ENCODE assay signal across 13 mouse cellular contexts in the genomic region with DNA sequence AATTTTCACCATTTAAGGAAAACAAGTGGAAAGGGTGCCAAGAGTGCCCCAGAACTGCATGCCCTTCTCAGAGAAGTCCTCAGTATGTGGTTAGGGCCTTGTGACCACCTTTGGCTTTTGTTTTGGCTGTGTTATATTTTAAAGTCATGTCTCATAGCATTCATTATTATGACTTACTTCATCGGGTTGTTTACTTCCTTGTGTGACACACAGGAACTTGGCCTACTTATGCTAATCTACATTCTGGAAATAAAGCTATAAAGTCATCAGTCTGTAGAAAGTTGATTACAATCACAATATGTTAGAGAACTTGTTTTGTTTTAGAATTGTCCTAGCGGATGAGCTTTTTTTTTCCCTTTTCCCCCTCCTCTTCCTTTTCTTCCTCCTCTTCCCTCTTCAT.
DNase-seq lines count a peak whose midpoint lies in the region; ATAC-seq and TF ChIP-seq lines count a peak whose summit lies in the region.
"Had no signal": no experiment of that assay in that cellular context is flagged by ENCODE, and none has a peak within 500 bp of the region (broad histone marks: within the 10 kb centered on the region; RNA-seq: fewer than 3 reads in every experiment).

No protein-coding gene starts in this region.

- no peak overlapping the region for H3K9ac ChIP-seq in kidney, embryonic 15.5 days
- no peak overlapping the region for H3K9ac ChIP-seq in embryonic facial prominence, embryonic 14.5 days (ENCODE audit: low read depth, low read length)
- peak overlapping the region; percentile 93 for H3K9ac ChIP-seq in hindbrain, embryonic 13.5 days
- peak overlapping the region; percentile 96 for H3K9ac ChIP-seq in midbrain, postnatal 0 days (replicated peaks; ENCODE audit: low read length, poor library complexity, severe bottlenecking)

- DNase-seq in kidney, postnatal 25 days: no peak
- no peak for DNase-seq in embryonic facial prominence, embryonic 14.5 days (ENCODE audit: low spot score)
- no peak for DNase-seq in midbrain, postnatal 0 days (ENCODE audit: low spot score)
- DNase-seq in heart, postnatal 10 days: no peak
- DNase-seq in urinary bladder, adult 2 months (ENCODE audit: low spot score): no peak
- DNase-seq in right cerebral cortex, postnatal 4 days: no peak
- DNase-seq: B cell, adult 2 months; kidney, postnatal 4 days had no signal

- H3K4me1 ChIP-seq in kidney, embryonic 15.5 days: peaks cover 25% of the 10 kb centered on the region
- H3K4me1 ChIP-seq in embryonic facial prominence, embryonic 14.5 days (ENCODE audit: control insufficient read depth, insufficient read depth, low read length): peaks cover 5% of the 10 kb centered on the region; the same call in 1 of the 2 replicates
- peaks cover 23% of the 10 kb centered on the region for H3K4me1 ChIP-seq in hindbrain, embryonic 13.5 days (replicated peaks)
- no peaks in the 10 kb centered on the region for H3K4me1 ChIP-seq in midbrain, postnatal 0 days (ENCODE audit: insufficient read depth, low read length)

- peak overlapping the region; percentile 49; the same call in 1 of the 2 replicates for H3K4me2 ChIP-seq in kidney, embryonic 15.5 days
- H3K4me2 ChIP-seq in embryonic facial prominence, embryonic 14.5 days (ENCODE audit: low read depth, low read length): peak overlapping the region; percentile 41; the same call in 1 of the 2 replicates
- H3K4me2 ChIP-seq in hindbrain, embryonic 13.5 days: peak overlapping the region; percentile 87
- H3K4me2 ChIP-seq in midbrain, postnatal 0 days (ENCODE audit: low read depth, low read length, poor library complexity, severe bottlenecking): peak overlapping the region; percentile 82

- intact Hi-C loops in heart, postnatal 10 days (cut with DNase I): no loop called here

- no peak for ATAC-seq in kidney, embryonic 15.5 days (replicated peaks; ENCODE audit: low FRiP score)
- ATAC-seq in embryonic facial prominence, embryonic 14.5 days (ENCODE audit: low read depth): no peak
- no peak for ATAC-seq in hindbrain, embryonic 13.5 days (ENCODE audit: low FRiP score)
- no peak for ATAC-seq in midbrain, postnatal 0 days (ENCODE audit: low FRiP score)
- ATAC-seq: activated CD4-positive, CD25-positive, alpha-beta regulatory T cell, adult 4 months; lung, postnatal 0 days had no signal

- H3K9me3 ChIP-seq in kidney, embryonic 15.5 days (replicated peaks): no peaks in the 10 kb centered on the region
- no peaks in the 10 kb centered on the region for H3K9me3 ChIP-seq in embryonic facial prominence, embryonic 14.5 days (ENCODE audit: control insufficient read depth, low read length)
- no peaks in the 10 kb centered on the region for H3K9me3 ChIP-seq in hindbrain, embryonic 13.5 days
- H3K9me3 ChIP-seq in midbrain, postnatal 0 days (ENCODE audit: low read length): no peaks in the 10 kb centered on the region

- H3K27me3 ChIP-seq in kidney, embryonic 15.5 days: peaks cover 78% of the 10 kb centered on the region
- H3K27me3 ChIP-seq in embryonic facial prominence, embryonic 14.5 days (replicated peaks; ENCODE audit: control insufficient read depth, insufficient read depth, low read length): peaks cover 78% of the 10 kb centered on the region
- no peaks in the 10 kb centered on the region for H3K27me3 ChIP-seq in hindbrain, embryonic 13.5 days
- H3K27me3 ChIP-seq in midbrain, postnatal 0 days (ENCODE audit: insufficient read depth, low read length): no peaks in the 10 kb centered on the region

- H3K4me3 ChIP-seq in kidney, embryonic 15.5 days (replicated peaks): peak overlapping the region; percentile 23; the same call in 1 of the 2 replicates
- H3K4me3 ChIP-seq in embryonic facial prominence, embryonic 14.5 days (ENCODE audit: low read depth, low read length): no peak overlapping the region
- peak overlapping the region; percentile 59 for H3K4me3 ChIP-seq in hindbrain, embryonic 13.5 days
- H3K4me3 ChIP-seq in midbrain, postnatal 0 days (ENCODE audit: low read depth, low read length): peak overlapping the region; percentile 52
- H3K4me3 ChIP-seq: erythroblast, embryonic 14.5 days had no signal

- 0 out of 2 replicates have a peak overlapping the region, but pooled peaks have one; percentile 41 for H3K27ac ChIP-seq in kidney, embryonic 15.5 days
- H3K27ac ChIP-seq in embryonic facial prominence, embryonic 14.5 days (replicated peaks; ENCODE audit: low read depth, low read length): no peak overlapping the region
- H3K27ac ChIP-seq in hindbrain, embryonic 13.5 days: peak overlapping the region; percentile 99
- H3K27ac ChIP-seq in midbrain, postnatal 0 days (ENCODE audit: low read depth, low read length): peak overlapping the region; percentile 96

- no peaks in the 10 kb centered on the region for H3K36me3 ChIP-seq in kidney, embryonic 15.5 days
- no peaks in the 10 kb centered on the region for H3K36me3 ChIP-seq in embryonic facial prominence, embryonic 14.5 days (ENCODE audit: control insufficient read depth, insufficient read depth, low read length)
- peaks cover 27% of the 10 kb centered on the region for H3K36me3 ChIP-seq in hindbrain, embryonic 13.5 days
- H3K36me3 ChIP-seq in midbrain, postnatal 0 days (ENCODE audit: insufficient read depth, low read length): peaks cover 10% of the 10 kb centered on the region; the same call in 1 of the 2 replicates

- TF ChIP-seq CTCF in midbrain, postnatal 0 days (IDR thresholded peaks at IDR 0.05): no peak

- 17% methylated on average over 2 of the region's 2 CpGs for WGBS in kidney, embryonic 15.5 days
- WGBS in embryonic facial prominence, embryonic 14.5 days: 33% methylated on average over 2 of the region's 2 CpGs
- WGBS in hindbrain, embryonic 13.5 days: 15% methylated on average over 2 of the region's 2 CpGs
- 6% methylated on average over 2 of the region's 2 CpGs for WGBS in midbrain, postnatal 0 days

Comparison
In these comparisons a context has a peak if more than half of its experiments do, and no peak if none do; other contexts are left out.
1. H3K9ac ChIP-seq: peak in hindbrain, embryonic 13.5 days (single experiment) and midbrain, postnatal 0 days (single experiment); none in kidney, embryonic 15.5 days (single experiment) and embryonic facial prominence, embryonic 14.5 days (single experiment).
2. Peak in every context shown above with its lines, with median percentiles within 50 percentile points of each other: H3K4me2 ChIP-seq.